Mouse (Mus musculus) lung, embryonic 16.5 days (tissue): ENCODE measurements at regions not wholly inside any gene's neighbourhood (a gene's known extent, or its start where the extent isn't known, plus 50 kb on each side); places are given as distances from the start of the nearest gene placed in this dataset.

ENCODE experiments used
- ATAC-seq: fragments of 200-750 bp; cut with Nextera tagmentation; 2 replicates; pipeline ENCODE4 v1.8.0; 2017; ENCODE audit warnings: low read depth, mild to moderate bottlenecking, moderate library complexity
- H3K27ac ChIP-seq: fragments of 300-500 bp; sonication (generic); 2 replicates; pipeline ENCODE4 v1.5.1; 2014; ENCODE audit warnings: mild to moderate bottlenecking, control low read depth, low read length
- H3K27me3 ChIP-seq: fragments of 300-500 bp; sonication (generic); 2 replicates; pipeline ENCODE4 v1.6.1; 2014; ENCODE audit warnings: low read depth, low read length, mixed read lengths; ENCODE audit not compliant: control insufficient read depth, insufficient read depth
- H3K36me3 ChIP-seq: fragments of 300-500 bp; sonication (generic); 2 replicates; pipeline ENCODE4 v1.6.1; 2014; ENCODE audit warnings: low read length; ENCODE audit not compliant: control insufficient read depth, insufficient read depth
- H3K4me1 ChIP-seq: fragments of 300-500 bp; sonication (generic); replicated peaks from 2 replicates; pipeline ENCODE4 v1.6.1; 2014; ENCODE audit warnings: low read length, mixed read lengths; ENCODE audit not compliant: control insufficient read depth, insufficient read depth
- H3K4me2 ChIP-seq: fragments of 300-500 bp; sonication (generic); 2 replicates; pipeline ENCODE4 v1.6.1; 2014; ENCODE audit warnings: low read depth, low read length, control low read depth
- H3K4me3 ChIP-seq: fragments of 300-500 bp; sonication (generic); 2 replicates; pipeline ENCODE4 v1.5.1; 2014; ENCODE audit warnings: mild to moderate bottlenecking, low read length, control low read depth
- H3K9ac ChIP-seq: fragments of 300-500 bp; sonication (generic); 2 replicates; pipeline ENCODE4 v1.6.1; 2014; ENCODE audit warnings: low read length, control low read depth
- H3K9me3 ChIP-seq: fragments of 300-500 bp; sonication (generic); 2 replicates; pipeline ENCODE4 v1.6.1; 2016; ENCODE audit warnings: low read length; ENCODE audit not compliant: control insufficient read depth
- WGBS: fragments of 180-500 bp; shearing (Covaris S2); extraction: QIAGEN DNeasy Blood & Tissue Kit; methylation state at CpG from one replicate; pipeline ENCODE4 v1.1.7; 2014; 5-methylcytosine and 5-hydroxymethylcytosine counted together

DNA sequence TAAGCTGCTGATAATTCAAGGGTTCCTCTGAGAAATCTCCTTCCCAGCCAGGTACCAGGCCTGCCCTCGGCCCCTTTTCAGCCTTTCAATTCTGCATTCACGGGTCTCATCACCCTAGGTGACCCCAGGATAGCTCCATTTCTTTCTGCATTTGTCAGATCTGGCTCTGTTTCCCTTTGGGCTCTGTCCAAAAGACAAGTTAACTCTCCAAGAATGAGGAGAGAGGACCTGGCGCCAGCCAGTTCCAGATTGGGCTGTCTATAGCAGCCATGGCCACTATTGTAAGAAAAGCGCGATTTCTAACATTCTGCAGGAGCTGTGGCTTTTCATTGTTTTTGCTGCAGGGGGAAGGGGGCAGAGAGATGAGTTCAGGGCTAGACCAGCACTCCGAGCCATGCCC lies 122.5 kb upstream of the Med13l start:
- Histone ChIP-seq H3K4me2 (no peak overlapping the region), H3K4me3 (no peak overlapping the region), H3K36me3 (no peaks in the 10 kb centered on the region), H3K9me3 (no peaks in the 10 kb centered on the region), H3K27me3 (peaks cover 6% of the 10 kb centered on the region; the same call in 1 of the 2 replicates), H3K4me1 (peaks cover 9% of the 10 kb centered on the region; the same call in 1 of the 2 replicates), H3K9ac (no peak overlapping the region), H3K27ac (no peak overlapping the region)
- ATAC-seq = no peak
- 52% methylated on average over 6 of the region's 6 CpGs for WGBS

DNA sequence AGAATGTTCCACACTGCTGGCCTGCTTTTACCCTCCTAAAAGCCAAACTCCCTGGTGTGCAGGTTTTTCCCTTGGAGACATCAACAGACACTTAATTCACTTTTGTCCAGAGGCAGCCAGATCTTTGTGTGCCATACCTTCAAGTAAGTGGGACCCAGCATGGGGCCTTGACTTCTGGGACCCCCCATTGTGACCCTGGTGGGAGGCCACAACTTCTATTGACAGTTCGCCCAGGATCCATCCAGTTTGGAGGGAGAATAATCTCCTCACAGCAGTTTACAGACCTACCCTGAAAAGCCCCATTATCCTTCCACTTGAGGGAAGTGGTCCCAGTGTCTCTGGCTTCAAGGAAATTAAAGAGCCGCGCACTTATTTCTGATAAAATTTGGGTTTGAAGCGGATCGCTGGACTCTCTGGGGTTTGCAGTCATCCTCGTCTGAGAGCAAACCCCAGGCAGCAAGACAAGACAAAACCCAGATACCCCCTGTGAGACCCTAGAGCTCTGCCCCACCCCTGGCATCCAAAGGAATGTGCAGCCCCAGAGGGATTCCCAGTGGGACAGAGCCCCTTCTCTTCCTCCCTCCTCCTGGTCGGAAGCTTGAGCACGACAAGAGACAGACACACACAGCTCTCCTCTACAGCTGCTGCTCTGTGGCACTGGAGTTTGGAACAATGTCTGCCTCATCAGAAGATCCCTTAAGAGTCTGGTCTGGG lies 115.8 kb upstream of the Med13l start:
- Histone ChIP-seq H3K9me3 (no peaks in the 10 kb centered on the region), H3K27me3 (no peaks in the 10 kb centered on the region; the same call in 1 of the 2 replicates), H3K9ac (no peak overlapping the region)

DNA sequence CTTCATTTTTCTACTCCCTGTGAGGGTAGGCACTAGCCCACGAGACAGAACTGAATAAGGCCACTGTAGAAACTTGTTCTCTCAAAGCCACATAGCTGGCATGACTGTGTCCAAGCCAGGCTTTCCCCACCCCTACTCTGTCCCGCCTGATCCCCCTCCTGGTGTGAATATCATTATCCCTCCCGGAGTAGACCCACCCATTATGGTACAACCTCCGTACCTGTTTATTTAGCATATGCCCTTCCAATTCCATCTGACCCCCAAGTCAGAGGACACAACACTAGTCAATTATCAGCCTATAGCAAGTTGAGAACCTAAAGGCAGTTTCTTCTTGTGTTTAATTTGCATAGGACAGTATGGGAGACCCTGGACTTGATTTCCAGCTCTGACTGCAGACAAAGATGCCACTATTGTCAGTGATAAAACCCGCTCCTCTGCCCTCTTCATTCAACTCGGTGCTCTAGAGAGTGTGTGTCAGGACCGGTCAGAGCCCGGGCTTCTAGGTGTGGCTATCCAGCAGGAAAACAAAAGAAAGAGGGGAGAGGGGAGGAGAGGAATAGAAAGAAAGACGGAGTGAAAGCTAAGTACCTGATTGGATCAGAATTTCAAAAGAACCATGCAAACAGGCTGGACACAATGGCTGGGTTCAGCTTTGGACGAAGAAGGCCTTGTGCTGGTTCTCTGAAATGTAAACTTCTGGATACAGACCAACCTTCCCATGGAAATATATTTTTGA lies 115.1 kb upstream of the Med13l start:
- no peak for ATAC-seq
- H3K4me2 ChIP-seq = no peak overlapping the region
- H3K4me1 ChIP-seq = peaks cover 12% of the 10 kb centered on the region
- WGBS = 52% methylated on average over 10 of the region's 10 CpGs
- H3K27ac ChIP-seq = no peak overlapping the region
- H3K36me3 ChIP-seq = no peaks in the 10 kb centered on the region
- no peaks in the 10 kb centered on the region; the same call in 1 of the 2 replicates for H3K27me3 ChIP-seq
- H3K4me3 ChIP-seq = no peak overlapping the region
- H3K9ac ChIP-seq = no peak overlapping the region
- no peaks in the 10 kb centered on the region for H3K9me3 ChIP-seq

More for the DNA sequence above, 115.8 kb upstream of the Med13l start:
- peaks cover 12% of the 10 kb centered on the region for H3K4me1 ChIP-seq
- no peaks in the 10 kb centered on the region for H3K36me3 ChIP-seq
- no peak overlapping the region for H3K4me2 ChIP-seq
- H3K4me3 ChIP-seq = no peak overlapping the region
- 33% methylated on average over 8 of the region's 8 CpGs for WGBS
- no peak overlapping the region for H3K27ac ChIP-seq
- ATAC-seq = no peak

DNA sequence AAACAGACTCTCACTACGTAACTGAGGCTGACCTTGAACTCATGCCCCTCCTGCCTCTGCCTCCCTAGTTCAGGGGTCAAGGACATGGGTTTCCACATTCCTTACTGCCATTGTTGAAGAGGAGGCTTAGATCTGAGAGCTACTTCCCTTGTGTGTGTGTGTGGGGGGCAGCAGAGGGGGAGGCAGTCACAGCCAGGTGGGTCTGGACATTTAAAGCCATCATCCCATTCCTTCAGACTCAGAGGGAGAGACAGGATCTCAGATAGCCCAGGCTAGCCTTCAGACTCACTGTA lies 114.5 kb upstream of the Med13l start:
- Histone ChIP-seq H3K27me3 (no peaks in the 10 kb centered on the region; the same call in 1 of the 2 replicates), H3K4me3 (no peak overlapping the region), H3K27ac (no peak overlapping the region), H3K9ac (no peak overlapping the region), H3K4me2 (no peak overlapping the region), H3K9me3 (no peaks in the 10 kb centered on the region), H3K36me3 (no peaks in the 10 kb centered on the region), H3K4me1 (peaks cover 12% of the 10 kb centered on the region)
- WGBS = 69% methylated on average over 1 of the region's 1 CpGs
- no peak for ATAC-seq

DNA sequence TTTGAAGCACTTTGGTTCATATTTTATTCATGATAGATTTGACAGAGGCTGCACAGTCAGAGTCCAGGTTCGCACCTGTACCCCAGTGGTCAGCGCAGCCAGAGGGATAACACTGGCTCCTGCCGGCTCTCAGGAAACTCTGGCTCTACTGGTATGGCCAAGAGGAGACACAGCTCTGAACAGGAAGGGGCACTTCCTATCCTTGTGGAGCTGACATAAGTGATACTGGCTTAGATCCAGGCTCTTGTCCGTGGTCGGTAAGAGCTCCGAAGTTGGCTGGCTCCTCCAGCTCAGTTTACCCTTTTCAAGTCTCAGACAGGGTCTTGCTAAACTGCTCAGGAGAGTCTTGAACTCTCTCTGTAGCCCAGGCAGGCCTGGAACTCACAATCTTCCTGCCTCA lies 113.6 kb upstream of the Med13l start:
- Histone ChIP-seq H3K27ac (no peak overlapping the region), H3K4me1 (peaks cover 12% of the 10 kb centered on the region), H3K9ac (no peak overlapping the region), H3K4me2 (no peak overlapping the region), H3K36me3 (no peaks in the 10 kb centered on the region), H3K27me3 (no peaks in the 10 kb centered on the region; the same call in 1 of the 2 replicates), H3K4me3 (no peak overlapping the region), H3K9me3 (no peaks in the 10 kb centered on the region)
- ATAC-seq = peak; percentile 59
- 27% methylated on average over 6 of the region's 6 CpGs for WGBS

DNA sequence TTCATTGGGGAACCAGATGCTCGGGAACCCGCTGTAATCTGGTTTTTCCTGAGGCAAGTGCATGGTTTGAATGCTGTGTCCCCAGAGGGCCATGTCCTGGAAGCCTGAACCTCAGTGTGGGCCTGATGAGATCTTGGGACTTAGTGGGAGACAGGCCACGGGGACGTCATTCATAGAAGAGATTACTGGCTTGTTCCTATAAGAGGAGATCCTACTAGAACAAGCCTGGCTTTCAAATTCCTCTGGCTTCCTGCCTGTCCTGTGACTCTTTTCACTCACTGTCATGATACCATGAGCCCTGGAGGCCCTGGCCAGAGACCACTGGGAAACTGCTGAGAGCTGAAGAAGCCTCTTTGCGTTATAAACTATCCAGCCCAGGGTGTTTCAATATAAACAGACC lies 113.1 kb upstream of the Med13l start:
- H3K27ac ChIP-seq = no peak overlapping the region

DNA sequence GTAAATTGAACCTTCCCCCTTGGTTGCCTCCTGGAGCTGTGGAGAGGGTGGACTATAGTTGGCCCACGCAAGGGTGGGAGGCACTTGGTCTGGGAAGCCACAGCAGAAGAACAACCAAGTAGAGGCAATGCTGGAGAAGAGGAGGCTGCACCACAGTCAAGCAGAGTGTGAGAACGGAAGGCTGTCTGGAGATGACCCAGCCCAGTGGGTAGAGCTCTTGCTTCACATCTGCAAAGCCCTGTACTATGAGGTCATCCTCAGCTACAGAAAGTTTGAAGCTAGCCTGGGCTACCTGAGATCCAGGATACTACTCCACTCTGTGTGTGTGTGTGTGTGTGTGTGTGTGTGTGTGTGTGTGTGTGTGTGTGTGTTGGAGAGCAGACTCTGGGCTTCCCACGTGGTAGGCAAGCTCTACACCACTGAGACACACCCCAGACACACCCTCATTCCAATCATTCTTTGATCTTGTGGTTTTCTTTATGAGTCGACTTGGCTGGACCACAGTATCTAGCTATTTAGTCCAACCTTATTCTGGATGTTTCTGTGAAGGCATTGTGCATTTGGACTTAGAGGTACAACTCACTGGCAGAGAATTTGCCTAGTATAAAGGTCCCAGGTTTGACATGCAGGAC lies 111.5 kb upstream of the Med13l start:
- no peak overlapping the region for H3K4me3 ChIP-seq
- no peak overlapping the region for H3K27ac ChIP-seq
- no peak overlapping the region for H3K9ac ChIP-seq
- no peaks in the 10 kb centered on the region for H3K36me3 ChIP-seq
- no peaks in the 10 kb centered on the region; the same call in 1 of the 2 replicates for H3K27me3 ChIP-seq
- peaks cover 12% of the 10 kb centered on the region for H3K4me1 ChIP-seq
- H3K9me3 ChIP-seq = no peaks in the 10 kb centered on the region
- 0 out of 2 replicates have a peak, but pooled peaks have one; percentile 29 for ATAC-seq
- no peak overlapping the region for H3K4me2 ChIP-seq
- 49% methylated on average over 4 of the region's 4 CpGs for WGBS

More for the DNA sequence above, 113.1 kb upstream of the Med13l start:
- ATAC-seq = no peak
- no peak overlapping the region for H3K4me2 ChIP-seq
- H3K4me3 ChIP-seq = no peak overlapping the region
- WGBS = 71% methylated on average over 5 of the region's 5 CpGs
- peaks cover 12% of the 10 kb centered on the region for H3K4me1 ChIP-seq
- H3K27me3 ChIP-seq = no peaks in the 10 kb centered on the region; the same call in 1 of the 2 replicates
- no peaks in the 10 kb centered on the region for H3K9me3 ChIP-seq
- no peak overlapping the region for H3K9ac ChIP-seq
- H3K36me3 ChIP-seq = no peaks in the 10 kb centered on the region

DNA sequence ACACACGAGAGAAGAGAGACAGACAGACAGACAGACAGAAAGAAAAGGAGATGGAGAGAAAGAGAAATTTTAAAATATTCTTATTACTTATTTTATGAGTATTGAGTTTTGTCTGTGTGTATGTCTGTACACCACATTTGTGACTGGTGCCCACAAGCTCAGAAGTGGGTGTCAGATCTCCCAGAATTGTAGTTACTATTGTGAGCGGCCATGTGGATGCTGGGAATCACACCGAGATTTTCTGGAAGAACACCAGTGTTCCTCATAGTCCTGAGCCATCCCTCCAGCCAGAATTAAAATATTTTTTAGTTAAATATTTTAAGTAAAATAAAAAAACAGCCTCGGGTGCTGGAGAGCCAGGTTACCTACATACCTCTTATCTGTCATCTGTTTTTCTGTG lies 110.6 kb upstream of the Med13l start:
- Histone ChIP-seq H3K4me1 (peaks cover 12% of the 10 kb centered on the region), H3K27ac (no peak overlapping the region), H3K4me2 (no peak overlapping the region), H3K9me3 (no peaks in the 10 kb centered on the region), H3K36me3 (no peaks in the 10 kb centered on the region), H3K9ac (no peak overlapping the region), H3K4me3 (no peak overlapping the region), H3K27me3 (no peaks in the 10 kb centered on the region; the same call in 1 of the 2 replicates)
- 83% methylated on average over 4 of the region's 4 CpGs for WGBS
- no peak for ATAC-seq

DNA sequence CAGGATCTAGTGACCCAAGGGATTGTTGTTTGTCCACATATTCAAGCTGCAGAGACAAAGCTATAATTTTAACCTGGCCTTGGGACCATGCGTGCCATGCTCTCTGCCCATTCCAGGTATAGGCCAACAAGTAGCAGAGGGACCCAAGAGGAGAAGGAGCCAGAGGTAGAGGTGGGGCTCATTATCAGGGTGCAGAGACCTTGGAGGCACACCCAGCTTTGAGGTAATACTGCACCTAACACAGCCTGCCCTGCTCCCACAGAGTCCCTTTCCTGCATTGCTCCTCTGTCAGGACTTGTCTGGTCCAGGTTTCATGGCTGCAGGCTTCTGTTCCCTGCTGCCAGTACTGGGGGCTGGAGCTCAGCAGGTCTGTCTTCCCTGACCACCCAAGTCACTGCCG lies 108.4 kb upstream of the Med13l start:
- no peak overlapping the region for H3K27ac ChIP-seq
- no peak overlapping the region for H3K4me3 ChIP-seq
- H3K4me2 ChIP-seq = no peak overlapping the region
- no peaks in the 10 kb centered on the region for H3K36me3 ChIP-seq
- H3K9me3 ChIP-seq = no peaks in the 10 kb centered on the region
- no peak for ATAC-seq
- H3K27me3 ChIP-seq = no peaks in the 10 kb centered on the region
- 72% methylated on average over 2 of the region's 2 CpGs for WGBS
- H3K4me1 ChIP-seq = peaks cover 5% of the 10 kb centered on the region
- no peak overlapping the region for H3K9ac ChIP-seq
